Mouse (Mus musculus) frontal cortex, postnatal 25 days (tissue): ENCODE data around the gene Nrip3.
A peak's percentile ranks its signal among the peaks of the same experiment; 100 is the strongest.

Experiments
- DNase-seq, 2 experiments: peaks; one replicate each; pipeline ENCODE4 v3.0.0; 2022; ENCODE audit warnings: low spot score in 2 of 2

Nrip3 gene

DNA sequence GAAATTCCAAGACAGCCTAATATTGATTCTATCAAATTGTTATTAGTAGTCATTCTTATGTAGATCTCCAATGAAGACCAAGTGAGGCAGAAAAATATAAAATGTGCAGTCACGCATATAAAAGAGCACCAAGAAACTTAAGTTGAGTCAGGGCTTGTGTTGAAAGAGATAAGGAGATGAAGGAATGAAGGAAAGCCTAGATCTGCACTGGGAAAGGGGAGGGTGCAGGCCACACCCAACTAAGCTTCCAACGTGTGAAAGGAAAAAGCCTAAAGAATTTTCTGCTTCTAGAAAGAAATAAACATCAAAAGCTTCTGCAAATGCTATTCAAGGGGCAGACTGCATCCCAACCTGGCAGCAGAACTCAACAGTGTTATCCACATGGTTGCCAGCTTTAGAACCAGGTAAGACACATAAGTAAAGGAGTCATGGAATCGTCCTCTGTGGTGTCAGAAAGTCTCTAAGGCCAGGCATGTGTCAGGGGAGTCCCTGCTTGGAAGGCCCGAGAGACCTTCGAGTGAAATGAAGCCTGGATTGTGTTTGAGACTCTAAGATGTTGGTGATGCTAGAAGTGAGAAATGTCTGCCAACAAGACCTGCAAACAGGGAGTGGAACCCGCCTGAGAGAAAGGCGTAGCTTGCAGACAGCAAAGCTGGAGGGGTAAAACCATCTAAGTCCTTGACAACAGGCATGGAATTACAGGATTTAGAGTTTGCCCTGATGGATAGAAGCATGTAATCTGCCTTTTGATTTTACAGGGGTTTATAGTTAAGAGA, 14.1 kb downstream of the Nrip3 start:
- no peak for DNase-seq

DNA sequence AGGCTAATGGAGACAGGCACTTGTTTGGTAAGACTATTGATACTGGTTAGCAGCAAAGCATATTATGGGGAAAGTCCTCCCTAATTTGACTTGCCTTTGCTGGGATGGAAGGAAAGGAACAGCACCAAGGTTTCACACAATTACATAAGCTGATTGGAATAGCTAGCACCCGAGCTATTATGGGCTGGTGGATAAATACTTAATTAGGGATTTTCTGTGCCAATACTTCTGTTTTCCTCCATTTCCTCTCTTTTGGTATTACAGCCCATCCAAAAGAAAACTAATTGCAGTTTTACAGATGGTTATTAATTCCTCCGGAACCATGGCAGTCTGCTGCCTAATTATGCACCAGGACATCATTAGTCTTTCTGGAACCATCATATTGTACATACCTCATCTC, 17.8 kb downstream of the Nrip3 start:
- no peak for DNase-seq

DNA sequence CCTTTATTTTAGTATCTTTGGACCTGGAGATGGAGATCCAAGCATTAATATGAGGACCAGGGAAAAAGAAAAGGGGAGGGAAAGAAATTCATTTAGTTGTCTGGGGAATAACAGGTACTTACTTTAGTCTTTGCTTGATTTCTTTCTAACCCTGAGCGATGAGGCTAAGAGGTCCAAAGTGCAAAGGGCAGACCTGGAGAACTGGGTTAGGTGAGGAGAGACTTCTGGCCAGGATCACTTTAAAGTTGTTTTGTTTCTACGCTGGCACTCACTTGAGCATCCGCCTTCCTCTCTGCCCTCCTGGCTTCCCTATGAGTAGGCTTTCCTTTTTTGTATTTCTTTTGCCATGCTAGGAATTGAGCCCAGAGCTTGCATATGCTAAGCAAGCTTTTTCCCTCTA, 25.5 kb downstream of the Nrip3 start:
- DNase-seq: no peak

DNA sequence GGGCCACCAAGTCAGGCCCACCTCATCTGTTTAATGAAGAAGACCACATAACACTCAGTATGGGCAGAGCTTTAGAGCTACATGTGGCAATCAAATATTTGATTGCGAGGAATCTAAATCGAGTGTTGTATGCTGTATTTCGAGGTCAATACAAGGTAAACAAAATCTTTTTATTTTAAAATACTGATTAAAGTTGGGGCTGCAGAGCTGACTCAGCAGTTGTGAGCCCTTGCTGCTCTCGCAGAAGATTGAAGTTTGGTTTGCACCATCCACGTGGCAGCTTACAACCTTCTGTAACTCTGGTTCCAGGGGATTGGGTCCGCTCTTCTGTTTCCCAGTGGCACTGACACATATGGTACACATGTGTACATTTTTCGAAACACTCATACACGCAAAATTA, 27.8 kb downstream of the Nrip3 start:
- no peak for DNase-seq

DNA sequence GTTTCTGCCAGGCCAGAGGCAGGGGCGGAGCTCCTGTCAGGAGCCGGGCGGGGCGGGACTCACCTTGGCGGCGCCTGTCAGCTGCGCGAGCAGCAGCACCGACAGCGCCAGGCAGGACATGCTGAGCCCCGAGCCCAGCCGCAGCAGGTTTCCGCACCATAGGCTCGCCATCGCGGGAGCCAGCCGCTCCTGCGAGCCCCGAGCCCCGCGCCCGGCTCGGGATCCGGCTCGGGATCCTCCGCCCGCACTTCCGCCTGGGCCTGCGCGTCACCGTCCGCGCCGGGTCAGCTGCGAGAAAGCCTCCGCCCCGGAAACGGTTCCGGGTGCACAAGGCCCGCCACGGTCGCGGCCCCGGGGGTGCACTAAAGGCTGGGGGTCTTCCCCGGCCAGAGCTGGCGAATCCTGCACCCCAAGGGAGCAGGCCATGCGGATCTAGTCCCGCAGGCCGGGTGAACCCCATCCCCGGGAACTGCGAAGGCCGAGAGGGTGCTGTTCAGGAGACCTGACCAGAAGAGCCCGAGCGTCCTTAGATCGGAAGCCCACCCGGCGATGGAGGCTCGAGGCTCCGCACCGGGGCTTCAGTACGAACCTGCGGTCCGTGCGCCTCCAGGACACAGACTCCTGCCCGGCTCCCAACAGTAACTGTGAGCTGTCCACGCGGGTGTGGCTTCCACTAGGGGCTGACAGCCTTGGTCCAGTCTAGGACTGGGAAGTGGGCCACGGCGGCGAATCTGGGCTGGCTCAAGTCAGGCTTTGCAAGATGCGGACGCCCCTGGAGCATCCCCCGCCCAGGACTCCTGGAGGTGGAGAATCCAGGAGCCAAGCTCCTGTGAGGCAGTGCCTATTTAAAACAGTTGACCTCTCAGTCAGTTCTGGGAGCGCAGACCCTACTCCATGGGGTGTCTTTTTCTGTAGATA, 29.6 kb downstream of the Nrip3 start, which contains the start of gene Tmem9b:
Gene Tmem9b, minus strand, starts transcription at position 868 of the 918 bp plus-strand sequence.
- DNase-seq: peak; percentile 72

DNA sequence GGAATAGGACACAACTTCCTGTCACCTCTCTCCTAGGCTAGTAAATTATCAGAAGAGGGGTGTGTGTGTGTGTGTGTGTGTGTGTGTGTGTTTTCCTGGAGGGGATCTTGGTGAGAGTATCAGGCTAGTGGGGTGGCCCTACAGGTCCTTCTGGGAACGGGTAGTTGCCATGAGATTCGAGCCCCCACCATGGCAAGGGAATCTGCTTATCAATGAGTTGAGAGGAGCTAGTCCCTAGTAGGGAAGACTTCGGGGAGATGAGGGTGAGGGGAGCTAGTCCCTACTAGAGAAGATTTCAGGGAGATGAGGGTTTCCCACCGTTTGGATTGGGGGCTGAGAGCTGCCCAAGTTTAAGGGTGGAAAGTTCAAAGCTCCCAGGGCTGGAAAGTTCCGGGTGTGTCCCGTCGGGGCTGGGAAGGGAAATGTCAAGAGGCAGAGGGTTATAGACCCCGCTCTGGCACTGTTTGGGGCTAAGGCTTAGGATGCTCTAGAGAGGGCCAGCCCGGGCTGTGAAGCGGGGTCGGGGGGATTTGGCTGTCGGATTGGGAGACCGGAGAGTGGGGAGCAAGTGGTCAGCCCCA, 30.3 kb downstream of the Nrip3 start:
- DNase-seq: no peak

DNA sequence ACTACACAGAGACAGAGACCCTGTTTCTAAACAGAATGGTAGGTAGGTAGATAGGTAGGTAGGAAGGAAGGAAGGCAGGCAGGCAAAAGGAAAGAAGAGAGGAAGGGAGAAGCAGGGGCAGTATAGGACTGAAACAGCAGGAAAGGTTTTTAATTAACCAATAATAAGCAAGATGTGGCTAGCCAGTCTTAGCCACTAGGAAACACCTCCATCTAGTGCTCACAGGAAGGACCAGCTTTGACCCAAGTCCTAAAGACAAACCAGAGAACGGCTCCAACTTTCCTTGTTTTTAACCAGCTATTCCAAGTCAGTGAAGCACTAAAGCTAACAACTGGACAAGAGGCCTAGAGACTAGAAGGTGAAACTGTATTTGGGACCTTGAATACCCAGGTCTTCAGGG, 34.1 kb downstream of the Nrip3 start:
- DNase-seq: no peak

DNA sequence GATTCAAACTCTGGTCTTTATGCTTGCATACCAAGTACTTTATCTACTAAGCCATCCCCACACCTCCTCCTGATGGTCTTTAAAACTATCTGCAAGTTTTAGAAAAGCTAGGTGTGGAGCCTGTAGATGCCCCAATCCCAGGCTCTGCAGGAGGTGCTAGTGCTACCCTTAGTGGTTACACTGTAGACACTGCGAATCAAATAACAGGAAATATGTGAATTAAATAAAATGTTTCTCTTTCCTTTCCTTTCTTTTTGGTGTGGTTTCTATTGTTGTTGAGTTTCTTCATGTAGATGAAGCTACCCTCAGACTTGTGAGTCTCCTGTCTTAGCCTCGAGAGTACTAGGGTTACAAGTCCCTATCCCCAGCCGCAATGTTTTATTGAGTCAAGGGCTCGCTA, 40.1 kb downstream of the Nrip3 start:
- no peak for DNase-seq

DNA sequence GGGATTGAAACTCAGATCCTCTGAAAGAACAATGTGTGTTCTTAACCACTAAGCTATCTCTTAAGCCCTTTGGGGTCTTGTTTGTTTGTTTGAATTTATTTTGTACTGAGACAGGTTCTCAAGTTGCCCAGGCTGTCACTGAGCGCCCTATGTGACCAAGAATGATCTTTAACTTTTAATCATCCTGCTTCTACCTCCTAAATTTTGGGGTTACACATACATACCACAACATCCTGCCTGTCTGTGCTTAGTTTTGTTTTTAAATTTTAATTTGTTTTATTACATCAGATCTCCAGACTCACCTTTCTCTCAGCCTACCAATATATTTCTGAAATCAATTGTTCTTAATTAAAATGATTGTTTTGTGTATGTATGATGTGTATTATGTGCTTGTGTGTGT, 40.8 kb downstream of the Nrip3 start:
- no peak for DNase-seq

DNA sequence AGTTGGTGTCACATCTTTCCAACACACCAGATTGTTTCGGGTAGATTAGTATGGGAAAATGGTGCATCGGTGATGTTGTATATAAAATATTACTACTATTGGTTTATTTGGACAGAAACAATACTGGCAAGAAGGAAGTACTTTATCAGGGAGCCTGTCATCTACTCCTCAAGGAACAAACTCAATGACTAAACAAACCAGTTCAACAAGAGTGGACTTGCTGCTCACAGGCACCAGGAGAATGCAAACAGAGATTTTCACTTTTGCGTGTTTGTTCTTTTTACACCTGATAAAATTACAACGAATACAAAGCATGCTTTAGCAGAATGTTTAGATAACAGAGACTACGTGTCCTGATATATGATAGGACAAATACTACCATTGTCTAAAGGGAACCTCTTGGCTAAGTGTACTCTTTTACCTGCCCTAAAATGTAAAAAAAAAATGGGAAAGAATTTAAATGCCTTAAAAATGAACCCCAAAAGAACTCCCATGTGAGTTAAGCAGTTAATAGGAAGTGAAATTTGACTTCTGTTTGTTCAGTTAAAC, 41.9 kb downstream of the Nrip3 start:
- DNase-seq: no peak

DNA sequence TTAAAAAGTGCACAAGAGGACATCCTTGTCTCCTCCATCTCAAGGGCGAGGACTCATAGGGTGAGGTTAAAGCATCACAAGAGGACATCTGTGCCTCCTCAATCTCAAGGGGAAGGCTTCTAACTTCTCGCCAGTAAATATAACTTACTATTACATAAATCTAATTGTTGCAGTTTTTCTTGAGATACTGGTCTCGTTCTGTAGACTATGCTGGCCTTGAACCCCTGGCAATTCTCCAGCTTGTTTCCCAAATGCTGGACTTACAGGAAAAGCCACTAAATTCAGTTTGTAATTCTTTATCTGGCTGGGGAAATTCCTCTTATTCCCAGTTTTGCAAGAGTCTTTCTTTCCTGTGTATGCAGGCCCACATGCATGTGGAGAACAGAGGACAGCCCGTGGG, 47.0 kb downstream of the Nrip3 start:
- no peak for DNase-seq

DNA sequence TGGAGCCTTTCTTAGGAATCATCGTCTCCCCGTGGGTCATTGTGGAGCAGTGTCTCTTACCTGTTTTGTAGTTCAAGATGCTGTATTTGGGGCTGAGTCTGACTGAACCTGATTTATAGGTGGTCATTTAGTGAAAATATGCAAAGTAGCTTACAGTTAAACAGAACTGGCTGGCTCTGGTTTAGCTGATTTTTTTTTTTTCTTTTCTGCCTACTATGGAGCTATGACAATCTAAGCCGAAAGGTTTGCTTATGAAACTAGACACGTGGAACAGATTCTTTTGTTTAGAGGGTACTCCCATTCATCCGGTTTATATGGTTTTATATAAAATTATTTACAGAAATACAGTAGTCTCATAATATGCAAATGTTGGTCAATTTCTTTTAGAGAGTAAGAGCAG, 50.2 kb downstream of the Nrip3 start, which contains the start of gene Ascl3:
Gene Ascl3, minus strand, starts transcription at position 101 of the 400 bp plus-strand sequence.
- no peak for DNase-seq

DNA sequence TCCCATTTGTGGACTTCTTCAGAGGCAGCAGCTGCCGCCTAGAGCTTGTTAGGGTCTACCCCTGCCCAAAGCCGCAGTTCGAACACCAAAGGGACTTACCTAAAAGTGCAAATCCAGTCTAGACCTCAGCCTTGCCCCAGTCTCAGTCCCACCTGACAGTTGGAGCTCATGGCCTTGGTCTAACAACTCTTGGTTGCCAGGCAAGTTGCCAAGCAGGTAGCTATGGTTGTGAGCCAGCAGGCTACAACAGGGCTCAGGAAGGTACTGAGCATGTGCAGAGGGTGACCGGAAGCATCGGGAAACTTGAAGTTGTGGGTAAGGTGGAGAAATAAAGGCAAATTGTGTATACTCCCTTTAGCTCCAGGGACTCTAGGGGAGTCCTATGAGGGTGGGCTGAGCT, 58.1 kb downstream of the Nrip3 start, which contains the start of gene BC051019:
Gene BC051019, minus strand, starts transcription at position 154 of the 400 bp plus-strand sequence.
- no peak for DNase-seq

DNA sequence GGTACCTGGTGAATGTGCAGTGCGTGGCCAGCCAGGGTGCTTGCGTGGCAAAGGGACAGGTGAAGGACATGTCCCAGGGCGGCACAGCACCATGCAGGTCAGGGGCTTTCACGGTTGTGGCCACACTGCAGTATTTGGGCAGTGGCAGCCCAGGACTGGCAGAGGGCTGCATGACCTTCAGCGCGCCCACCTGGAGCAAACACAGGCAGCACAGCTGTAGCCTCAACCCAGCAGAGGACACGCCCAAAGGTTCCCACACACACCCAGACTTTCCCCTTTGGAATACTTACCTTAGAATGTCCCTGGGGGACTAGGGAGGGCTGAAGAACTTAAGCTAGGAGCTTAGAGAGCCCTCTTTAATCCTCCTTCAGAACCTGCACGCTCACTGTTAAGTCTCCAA, 58.7 kb downstream of the Nrip3 start:
- no peak for DNase-seq

DNA sequence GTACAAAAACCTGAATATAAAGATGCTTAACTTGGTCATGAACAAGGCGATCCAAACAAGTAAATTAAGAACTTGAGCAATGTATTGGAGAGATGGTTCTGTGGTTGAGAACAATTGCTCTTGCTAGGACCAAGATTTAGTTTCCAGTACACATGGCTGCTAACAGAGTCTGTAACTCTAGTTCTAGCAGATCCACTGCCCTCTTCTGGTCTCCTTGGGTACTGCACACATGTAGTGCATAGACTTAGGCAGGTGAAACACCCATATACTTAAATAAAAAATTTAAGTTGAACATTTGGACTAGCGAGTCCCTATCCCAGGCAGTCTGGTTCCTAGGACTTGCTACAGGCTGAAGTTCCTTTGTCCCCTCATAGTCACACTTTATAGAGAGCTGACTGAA, 59.2 kb downstream of the Nrip3 start:
- no peak for DNase-seq

DNA sequence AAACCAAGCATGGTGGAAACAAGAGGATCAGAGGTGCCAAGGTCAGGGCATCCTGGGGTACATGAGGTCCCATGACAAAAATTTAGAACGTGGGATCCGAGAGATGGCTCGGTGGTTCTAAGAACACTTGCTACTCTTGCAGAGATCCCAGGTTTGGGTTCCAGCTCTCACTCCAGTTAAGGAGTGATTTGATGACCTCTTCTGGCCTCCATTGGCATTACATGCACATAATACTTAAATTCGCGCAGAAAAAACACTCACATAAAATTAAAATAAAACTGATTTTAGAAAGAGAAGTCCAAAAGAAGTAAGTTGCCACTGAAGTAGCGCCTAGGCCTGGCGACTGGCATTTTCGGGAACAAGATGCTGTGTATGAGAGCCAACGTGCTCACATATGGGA, 62.5 kb downstream of the Nrip3 start:
- peak in 1 of 2 experiments; percentile 32 for DNase-seq

DNA sequence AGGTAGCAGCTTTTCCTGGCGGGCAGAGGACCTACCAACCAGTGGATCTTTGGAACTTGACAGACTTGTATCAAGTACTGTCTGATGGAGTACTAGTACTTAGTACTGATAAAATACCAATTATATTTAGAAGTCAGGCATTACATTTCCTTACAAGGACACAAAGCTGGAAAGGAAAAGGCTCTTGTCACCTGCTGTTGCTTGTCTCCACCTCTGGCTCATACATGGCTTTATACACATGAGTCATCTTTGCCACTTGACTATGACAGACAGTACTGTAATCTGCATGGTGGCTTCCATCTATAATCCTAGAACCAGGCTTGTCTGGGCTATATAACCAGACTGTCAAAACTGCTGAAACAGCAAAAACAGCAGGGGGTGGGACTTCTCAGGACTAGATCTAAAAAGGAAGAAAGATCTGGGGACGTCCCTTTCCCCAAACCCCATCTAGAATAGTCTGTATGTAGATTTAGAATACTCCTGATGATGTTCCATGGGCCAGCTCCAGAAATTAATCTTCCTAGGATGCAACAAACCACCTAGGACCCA, 68.3 kb downstream of the Nrip3 start:
- no peak for DNase-seq

DNA sequence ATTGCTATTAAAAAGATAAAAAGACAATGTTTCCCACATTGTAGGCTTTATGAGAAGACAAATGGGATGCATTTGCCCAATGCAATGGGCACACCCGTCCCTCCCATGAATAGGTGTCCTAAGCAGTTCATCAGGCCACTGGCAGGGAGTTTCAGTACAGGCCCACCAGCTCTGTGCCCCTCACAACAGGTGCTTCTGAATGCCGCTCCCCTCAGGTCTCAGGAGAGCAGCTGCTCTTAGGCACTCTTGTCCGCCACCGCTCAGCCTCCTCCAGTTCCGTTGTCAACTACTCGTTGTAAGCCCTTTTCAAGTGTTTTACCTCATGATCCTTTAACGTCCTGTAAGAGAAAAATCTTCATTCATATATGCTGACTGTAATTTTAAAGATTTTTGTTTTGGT, 69.6 kb downstream of the Nrip3 start:
- no peak for DNase-seq

DNA sequence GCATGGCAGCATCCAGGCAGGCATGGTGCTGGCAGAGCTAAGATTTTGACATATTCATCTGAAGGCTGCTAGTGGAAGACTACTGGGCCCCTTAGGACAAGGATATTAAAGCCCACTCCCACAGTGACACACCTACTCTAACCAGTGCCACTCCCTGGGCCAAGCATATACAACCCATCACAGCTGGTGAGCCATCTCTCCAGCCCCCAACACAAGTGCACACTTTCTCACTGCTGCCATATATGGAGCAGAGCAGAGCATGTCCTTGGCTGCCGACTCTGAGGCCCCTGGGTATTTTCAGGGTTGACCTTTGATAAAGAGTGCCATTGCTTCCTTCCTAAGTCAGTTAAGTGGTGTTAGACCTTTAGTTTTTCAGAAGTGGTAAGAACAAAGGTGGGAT, 71.8 kb downstream of the Nrip3 start:
- no peak for DNase-seq

DNA sequence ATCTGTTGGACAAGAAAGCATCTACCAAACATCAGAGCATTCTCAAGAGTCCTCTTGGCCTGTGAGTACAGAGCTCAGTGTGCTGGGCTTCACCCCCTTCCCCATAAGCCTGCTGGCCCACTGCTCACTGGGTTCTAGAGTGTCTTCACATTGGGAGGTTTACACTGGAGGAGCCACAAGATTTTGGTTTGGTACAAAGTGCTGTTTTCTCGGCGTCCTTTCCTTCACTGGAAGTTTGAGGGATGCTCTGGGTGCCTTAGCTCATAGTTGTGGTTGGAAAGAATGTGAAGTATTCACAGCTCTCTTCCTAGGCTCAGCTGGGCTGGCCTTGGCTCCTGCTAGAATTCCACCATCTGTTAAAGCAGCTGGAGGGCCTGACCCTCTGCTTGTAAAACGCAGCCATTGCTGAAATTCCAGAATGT, 72.9 kb downstream of the Nrip3 start:
- DNase-seq: no peak
